Mouse (Mus musculus) stomach, embryonic 14.5 days (tissue): ENCODE data around the gene Iah1. TPM values are rescaled to one million over a fixed set of nuclear protein-coding genes. Genes with fewer than 3 reads are reported as not detected.

ENCODE experiments used
- ATAC-seq: fragments of 200-750 bp; cut with Nextera tagmentation; 2 replicates; pipeline ENCODE4 v1.8.0; 2017; ENCODE audit warnings: low read depth, moderate TSS enrichment; ENCODE audit not compliant: insufficient number of reproducible peaks, insufficient read depth, low FRiP score
- H3K27ac ChIP-seq: fragments of 300-500 bp; sonication (generic); 2 replicates; pipeline ENCODE4 v1.5.1; 2014; ENCODE audit warnings: mild to moderate bottlenecking, low read length, moderate library complexity, mixed read lengths
- H3K27me3 ChIP-seq: fragments of 300-500 bp; sonication (generic); 2 replicates; pipeline ENCODE4 v1.6.1; 2014; ENCODE audit warnings: low read length, control low read depth, mixed read lengths; ENCODE audit not compliant: control insufficient read depth, insufficient read depth
- H3K36me3 ChIP-seq: fragments of 300-500 bp; sonication (generic); 2 replicates; pipeline ENCODE4 v1.6.1; 2014; ENCODE audit warnings: mild to moderate bottlenecking, control low read depth, low read length, moderate library complexity, mixed read lengths; ENCODE audit not compliant: control insufficient read depth, insufficient read depth
- H3K4me1 ChIP-seq: fragments of 300-500 bp; sonication (generic); 2 replicates; pipeline ENCODE4 v1.6.1; 2014; ENCODE audit warnings: low read length, control low read depth, mixed read lengths; ENCODE audit not compliant: control insufficient read depth, insufficient read depth
- H3K4me2 ChIP-seq: fragments of 300-500 bp; sonication (generic); replicated peaks from 2 replicates; pipeline ENCODE4 v1.6.1; 2014; ENCODE audit warnings: low read depth, low read length, control low read depth
- H3K4me3 ChIP-seq: fragments of 300-500 bp; sonication (generic); 2 replicates; pipeline ENCODE4 v1.5.1; 2014; ENCODE audit warnings: low read depth, low read length, control low read depth
- H3K9ac ChIP-seq: fragments of 300-500 bp; sonication (generic); replicated peaks from 2 replicates; pipeline ENCODE4 v1.6.1; 2014; ENCODE audit warnings: low read depth, mild to moderate bottlenecking, control low read depth, low read length, moderate library complexity, mixed read lengths
- H3K9me3 ChIP-seq: fragments of 300-500 bp; sonication (generic); 2 replicates; pipeline ENCODE4 v1.6.1; 2016; ENCODE audit warnings: low read depth, low read length, control low read depth; ENCODE audit not compliant: control insufficient read depth
- WGBS: fragments of 180-500 bp; shearing (Covaris S2); extraction: QIAGEN DNeasy Blood & Tissue Kit; methylation state at CpG from one replicate; pipeline ENCODE4 v1.1.7; 2014; 5-methylcytosine and 5-hydroxymethylcytosine counted together
- polyA plus RNA-seq: library from polyadenylated mRNA; unstranded; fragments of >200 nt; fragmentation: Nextera tagmentation; extraction: Ambion mirVana; gene quantifications from 2 replicates; pipeline ENCODE4 v1.2.1, GENCODE M21; 2014

The Iah1 gene
- polyA plus RNA-seq, 1 experiment from 2014 or later = 49.5 TPM

DNA sequence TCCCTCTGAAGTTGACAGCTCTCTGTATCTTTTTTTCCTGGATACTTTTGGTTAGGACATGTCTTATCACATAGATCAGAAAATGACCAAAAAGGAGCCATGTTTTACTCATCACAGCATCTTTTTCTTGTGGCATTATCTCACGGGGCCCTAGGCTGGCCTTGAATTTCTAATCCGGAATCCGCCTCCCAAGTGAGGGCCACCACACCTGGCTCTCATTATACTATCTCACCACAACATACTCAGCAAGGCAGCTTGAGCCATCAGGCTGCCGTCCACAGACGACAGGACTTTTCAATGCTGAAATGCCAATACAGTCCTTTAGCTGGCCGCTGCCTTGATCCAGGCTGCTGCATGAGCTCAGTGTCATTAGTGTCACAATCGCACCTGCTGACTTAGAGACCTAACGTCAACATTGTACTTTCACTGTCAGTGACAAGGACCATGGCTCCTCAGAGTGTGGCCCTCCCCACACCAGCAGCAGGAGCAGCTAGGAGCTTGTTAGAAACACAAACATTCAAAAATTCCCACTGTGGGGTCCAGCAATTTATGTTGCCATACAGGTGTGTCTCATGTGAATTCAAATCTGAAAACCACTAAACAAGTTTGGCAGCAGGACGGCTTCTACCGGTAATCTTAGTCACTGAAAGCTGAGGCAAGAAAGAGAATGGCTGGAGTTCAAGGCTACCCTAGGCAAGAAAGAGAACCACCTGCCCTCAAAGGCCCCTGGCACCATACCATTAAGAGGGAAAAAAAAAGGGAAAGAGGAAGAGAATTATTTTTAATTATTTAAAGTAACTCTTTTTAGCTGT lies 48.6 kb downstream of the Iah1 start:
- no peak overlapping the region for H3K27ac ChIP-seq
- H3K4me1 ChIP-seq = no peaks in the 10 kb centered on the region
- H3K36me3 ChIP-seq = no peaks in the 10 kb centered on the region; the same call in 1 of the 2 replicates
- no peaks in the 10 kb centered on the region for H3K27me3 ChIP-seq
- H3K9me3 ChIP-seq = no peaks in the 10 kb centered on the region
- no peak overlapping the region for H3K4me2 ChIP-seq
- H3K9ac ChIP-seq = no peak overlapping the region
- 79% methylated on average over 10 of the region's 10 CpGs for WGBS
- H3K4me3 ChIP-seq = no peak overlapping the region
- ATAC-seq = no peak

- Histone ChIP-seq H3K36me3 (no peaks in the 10 kb centered on the region), H3K9me3 (no peaks in the 10 kb centered on the region), H3K9ac (no peak overlapping the region), H3K4me3 (no peak overlapping the region), H3K4me2 (no peak overlapping the region), H3K27ac (no peak overlapping the region), H3K4me1 (peaks cover 5% of the 10 kb centered on the region; the same call in 1 of the 2 replicates), H3K27me3 (no peaks in the 10 kb centered on the region)
- 94% methylated on average over 9 of the region's 9 CpGs for WGBS
- no peak for ATAC-seq
Measured at GRCm38 (mm10) chr12:21368376-21369086, 52.3 kb downstream of the Iah1 start.

- H3K27me3 ChIP-seq = no peaks in the 10 kb centered on the region
- no peak overlapping the region for H3K9ac ChIP-seq
- H3K4me1 ChIP-seq = peaks cover 5% of the 10 kb centered on the region; the same call in 1 of the 2 replicates
- no peak overlapping the region for H3K27ac ChIP-seq
- H3K9me3 ChIP-seq = no peaks in the 10 kb centered on the region
- no peak overlapping the region for H3K4me3 ChIP-seq
- WGBS = 88% methylated on average over 5 of the region's 5 CpGs
- H3K36me3 ChIP-seq = no peaks in the 10 kb centered on the region
- H3K4me2 ChIP-seq = no peak overlapping the region
- no peak for ATAC-seq
Measured at GRCm38 (mm10) chr12:21369087-21369410, 52.9 kb downstream of the Iah1 start.

DNA sequence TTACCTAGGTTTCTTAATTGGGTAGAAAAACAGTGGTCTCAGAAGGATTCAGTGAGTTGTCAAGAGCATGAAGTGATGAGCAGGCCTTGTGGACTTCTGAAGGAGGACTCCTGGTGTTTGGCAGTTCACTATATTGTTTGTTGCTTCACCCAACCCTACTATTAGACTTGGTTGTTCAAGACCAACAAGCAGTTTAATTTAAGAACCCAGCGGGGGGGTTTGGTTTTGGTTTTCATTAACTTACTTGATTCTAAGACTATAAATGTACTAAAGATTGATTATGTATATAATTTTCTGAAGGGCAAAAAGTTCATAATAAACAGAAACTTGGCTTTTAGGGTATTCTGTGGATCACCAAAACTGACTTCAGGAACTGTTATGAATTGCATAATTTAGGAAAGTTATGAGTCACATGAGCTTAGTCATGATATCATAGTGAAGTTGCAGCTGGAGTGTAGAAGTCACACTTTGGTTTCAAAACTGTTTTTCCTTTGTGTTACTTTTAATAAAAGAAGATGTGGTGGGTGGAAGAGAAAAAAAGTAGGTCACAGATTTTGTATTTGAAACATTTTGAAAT lies 53.9 kb downstream of the Iah1 start:
- Histone ChIP-seq H3K4me2 (no peak overlapping the region), H3K9me3 (no peaks in the 10 kb centered on the region), H3K27ac (no peak overlapping the region), H3K27me3 (no peaks in the 10 kb centered on the region), H3K9ac (no peak overlapping the region), H3K4me3 (no peak overlapping the region), H3K4me1 (peaks cover 5% of the 10 kb centered on the region; the same call in 1 of the 2 replicates), H3K36me3 (no peaks in the 10 kb centered on the region)
- ATAC-seq = no peak
- 93% methylated on average over 1 of the region's 1 CpGs for WGBS

DNA sequence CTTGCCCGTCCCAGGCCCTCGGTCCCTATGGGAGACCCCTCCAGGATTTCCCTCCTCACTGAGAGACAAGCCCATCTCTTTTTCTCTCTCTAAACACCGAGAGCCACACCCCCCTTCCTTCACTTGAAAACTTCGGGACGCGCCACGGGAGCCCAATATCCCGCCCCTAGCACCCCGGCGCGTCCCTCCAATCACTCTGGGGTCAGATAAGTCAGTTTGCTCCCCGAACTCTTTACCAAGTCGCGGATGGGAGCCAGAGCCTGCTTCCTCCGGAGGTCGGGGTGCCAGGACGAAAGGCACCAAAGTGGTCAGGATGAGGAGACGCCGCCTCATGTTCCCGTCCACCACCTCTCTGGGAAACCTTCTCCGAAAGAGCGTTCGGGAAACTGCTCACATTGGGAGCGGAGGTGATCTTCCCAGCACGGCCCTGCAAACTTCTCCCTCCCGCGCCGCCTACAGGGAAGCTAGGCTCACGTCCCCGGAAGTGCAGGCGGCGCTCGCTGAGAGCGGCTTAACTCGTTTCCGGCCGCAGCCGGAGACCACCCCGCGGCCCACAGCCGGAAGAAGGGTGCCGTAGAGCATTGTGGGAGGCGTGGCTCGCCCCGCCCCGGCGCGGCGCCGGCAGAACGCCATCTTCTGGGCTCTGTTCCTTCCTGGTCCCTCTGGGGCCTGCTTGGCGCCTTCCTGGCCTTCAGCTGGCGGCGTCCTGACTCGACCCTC lies 57.1 kb downstream of the Iah1 start, which contains the start of gene Adam17:
Gene Adam17, minus strand, starts transcription at position 533 of the 720 bp plus-strand sequence.
- H3K9me3 ChIP-seq = no peaks in the 10 kb centered on the region
- no peaks in the 10 kb centered on the region for H3K36me3 ChIP-seq
- WGBS = under 1% methylated on average over 54 of the region's 55 CpGs
- peaks cover 5% of the 10 kb centered on the region; the same call in 1 of the 2 replicates for H3K4me1 ChIP-seq
- H3K4me2 ChIP-seq = peak within 1 kb of the TSS; percentile 79
- peak within 1 kb of the TSS; percentile 76 for H3K9ac ChIP-seq
- H3K27me3 ChIP-seq = no peaks in the 10 kb centered on the region
- H3K4me3 ChIP-seq = peak within 1 kb of the TSS; percentile 59
- ATAC-seq = peak; percentile 98
- H3K27ac ChIP-seq = peak within 1 kb of the TSS; percentile 95

Other genes starting within 250 kb of the Iah1 start
- 105 and 112 TPM in 2 replicates for gene Cpsf3, start 31.0 kb upstream of the Iah1 start, polyA plus RNA-seq
- gene Itgb1bp1, start 30.1 kb upstream of the Iah1 start, polyA plus RNA-seq = 51.0 and 57.6 TPM in 2 replicates
- gene Adam17, start 57.2 kb downstream of the Iah1 start, polyA plus RNA-seq = 38.9 and 40.4 TPM in 2 replicates
- 763 and 797 TPM in 2 replicates for gene Ywhaq, start 101.2 kb downstream of the Iah1 start, polyA plus RNA-seq